ENCODE assay signal across 18 mouse cellular contexts in genomic region chr19:15745026-15745777, GRCm38 (mm10).
DNase-seq lines count a peak whose midpoint lies in the region; ATAC-seq lines count a peak whose summit lies in the region.
"Had no signal": no experiment of that assay in that cellular context is flagged by ENCODE, and none has a peak within 500 bp of the region (broad histone marks: within the 10 kb centered on the region; RNA-seq: fewer than 3 reads in every experiment).

No protein-coding gene starts in this region.

- peak; percentile 60 for ATAC-seq in forebrain, embryonic 14.5 days
- peak; percentile 33; the same call in 1 of the 2 replicates for ATAC-seq in midbrain, embryonic 15.5 days (replicated peaks)
- ATAC-seq in frontal cortex, adult (ENCODE audit: low TSS enrichment), result no peak
- ATAC-seq in inflammation-experienced regulatory T-cells, adult 6 months, result no peak
- ATAC-seq: intestine, postnatal 0 days had no signal

- 18% methylated on average over 8 of the region's 8 CpGs for WGBS in forebrain, embryonic 14.5 days
- 31% methylated on average over 8 of the region's 8 CpGs for WGBS in midbrain, embryonic 15.5 days

- no peak overlapping the region for H3K27ac ChIP-seq in forebrain, embryonic 14.5 days (ENCODE audit: low read depth, low read length)
- H3K27ac ChIP-seq in midbrain, embryonic 15.5 days, result no peak overlapping the region
- H3K27ac ChIP-seq: embryonic facial prominence, embryonic 15.5 days; kidney, postnatal 0 days; limb, embryonic 15.5 days had no signal

- no peaks in the 10 kb centered on the region for H3K27me3 ChIP-seq in forebrain, embryonic 14.5 days (replicated peaks; ENCODE audit: control insufficient read depth, insufficient read depth, low read length)
- H3K27me3 ChIP-seq in midbrain, embryonic 15.5 days (replicated peaks), result no peaks in the 10 kb centered on the region
- H3K27me3 ChIP-seq: embryonic facial prominence, embryonic 15.5 days; limb, embryonic 15.5 days had no signal

- H3K9ac ChIP-seq in forebrain, embryonic 14.5 days (ENCODE audit: low read length), result no peak overlapping the region
- H3K9ac ChIP-seq in midbrain, embryonic 15.5 days, result no peak overlapping the region
- H3K9ac ChIP-seq: embryonic facial prominence, embryonic 15.5 days; limb, embryonic 15.5 days had no signal

- no peaks in the 10 kb centered on the region for H3K9me3 ChIP-seq in forebrain, embryonic 14.5 days (replicated peaks; ENCODE audit: control insufficient read depth, low read length)
- no peaks in the 10 kb centered on the region for H3K9me3 ChIP-seq in midbrain, embryonic 15.5 days
- H3K9me3 ChIP-seq: embryonic facial prominence, embryonic 15.5 days; limb, embryonic 15.5 days had no signal

- peak; percentile 67 to 73 for DNase-seq in adrenal gland, adult (ENCODE audit: inconsistent age in 2 of 2, low spot score in 1 of 2)
- no peak for DNase-seq in adrenal gland, postnatal 4 days (ENCODE audit: low spot score in 2 of 2)
- peak; percentile 26 for DNase-seq in adrenal gland, postnatal 10 days
- DNase-seq in forebrain, embryonic 14.5 days (ENCODE audit: low spot score), result peak; percentile 54
- no peak for DNase-seq in testis, postnatal 10 days (ENCODE audit: low spot score)
- DNase-seq: cerebellum, adult 8-10 months; gastrocnemius, postnatal 25 days; heart, postnatal 10 days; layer of hippocampus, adult 9-11 months; lung, adult 2 months had no signal

- no peaks in the 10 kb centered on the region for H3K36me3 ChIP-seq in forebrain, embryonic 14.5 days (ENCODE audit: control insufficient read depth, insufficient read depth, low read length)
- H3K36me3 ChIP-seq in midbrain, embryonic 15.5 days (replicated peaks), result no peaks in the 10 kb centered on the region
- H3K36me3 ChIP-seq: embryonic facial prominence, embryonic 15.5 days; limb, embryonic 15.5 days had no signal

- H3K4me1 ChIP-seq in forebrain, embryonic 14.5 days (ENCODE audit: control insufficient read depth, insufficient read depth, low read length), result peaks cover 8% of the 10 kb centered on the region
- H3K4me1 ChIP-seq in midbrain, embryonic 15.5 days, result no peaks in the 10 kb centered on the region
- H3K4me1 ChIP-seq: embryonic facial prominence, embryonic 15.5 days; limb, embryonic 15.5 days had no signal

- H3K4me3 ChIP-seq in forebrain, embryonic 14.5 days (ENCODE audit: low read depth, low read length), result no peak overlapping the region
- H3K4me3 ChIP-seq in midbrain, embryonic 15.5 days, result no peak overlapping the region
- H3K4me3 ChIP-seq: embryonic facial prominence, embryonic 15.5 days; limb, embryonic 15.5 days; myocyte had no signal

- H3K4me2 ChIP-seq in forebrain, embryonic 14.5 days (ENCODE audit: low read length), result no peak overlapping the region
- H3K4me2 ChIP-seq in midbrain, embryonic 15.5 days, result no peak overlapping the region
- H3K4me2 ChIP-seq: embryonic facial prominence, embryonic 15.5 days; limb, embryonic 15.5 days had no signal

Comparison
In these comparisons a context has a peak if more than half of its experiments do, and no peak if none do; other contexts are left out.
1. DNase-seq: peak in adrenal gland, adult (2 of 2), adrenal gland, postnatal 10 days (single experiment) and forebrain, embryonic 14.5 days (single experiment); none in adrenal gland, postnatal 4 days (0 of 2) and testis, postnatal 10 days (single experiment).
2. ATAC-seq: peak in forebrain, embryonic 14.5 days (single experiment) and midbrain, embryonic 15.5 days (single experiment); none in frontal cortex, adult (single experiment) and inflammation-experienced regulatory T-cells, adult 6 months (single experiment).